ENCODE assay signal across 11 mouse cellular contexts in genomic region chr9:50530890-50531289, GRCm38 (mm10). TPM values are rescaled to one million over a fixed set of nuclear protein-coding genes. Genes with fewer than 3 reads are reported as not detected.
A peak's percentile ranks its signal among the peaks of the same experiment; 100 is the strongest.
DNase-seq lines count a peak whose midpoint lies in the region; ATAC-seq lines count a peak whose summit lies in the region.
"Had no signal": no experiment of that assay in that cellular context is flagged by ENCODE, and none has a peak within 500 bp of the region (broad histone marks: within the 10 kb centered on the region; RNA-seq: fewer than 3 reads in every experiment).

No protein-coding gene starts in this region.

- peak; percentile 62 to 63 for DNase-seq in cerebellum, postnatal 14 days
- no peak for DNase-seq in cerebellum, adult 11-12 months
- DNase-seq in limb, embryonic 11.5 days (ENCODE audit: low spot score), result peak; percentile 27
- no peak for DNase-seq in limb, embryonic 10.5 days (ENCODE audit: low spot score)
- DNase-seq in ZHBTc4 (ENCODE audit: low read depth, low spot score), result peak; percentile 49
- peak; percentile 10 for DNase-seq in mesoderm, embryonic 11.5 days (ENCODE audit: low read depth, low spot score)
- no peak for DNase-seq in ovary, postnatal 10 days (ENCODE audit: low spot score)

- no peaks in the 10 kb centered on the region for H3K27me3 ChIP-seq in limb, embryonic 11.5 days (ENCODE audit: control insufficient read depth, insufficient read depth, low read length)
- H3K27me3 ChIP-seq in limb, embryonic 10.5 days (ENCODE audit: low read depth, poor library complexity, severe bottlenecking), result no peaks in the 10 kb centered on the region
- H3K27me3 ChIP-seq in midbrain, embryonic 13.5 days, result no peaks in the 10 kb centered on the region
- H3K27me3 ChIP-seq: limb, embryonic 15.5 days had no signal

- no peaks in the 10 kb centered on the region; the same call in 1 of the 2 replicates for H3K9me3 ChIP-seq in limb, embryonic 11.5 days (ENCODE audit: control insufficient read depth, low read length)
- no peaks in the 10 kb centered on the region for H3K9me3 ChIP-seq in limb, embryonic 10.5 days (replicated peaks)
- H3K9me3 ChIP-seq in midbrain, embryonic 13.5 days, result no peaks in the 10 kb centered on the region
- H3K9me3 ChIP-seq: G1E; limb, embryonic 15.5 days had no signal

- ATAC-seq in limb, embryonic 11.5 days (ENCODE audit: insufficient number of reproducible peaks, low FRiP score, low TSS enrichment, low read depth), result no peak
- ATAC-seq in midbrain, embryonic 13.5 days, result no peak

- H3K4me3 ChIP-seq in limb, embryonic 11.5 days (ENCODE audit: low read depth, low read length), result no peak overlapping the region
- H3K4me3 ChIP-seq in limb, embryonic 10.5 days, result no peak overlapping the region
- H3K4me3 ChIP-seq in midbrain, embryonic 13.5 days (replicated peaks), result no peak overlapping the region
- H3K4me3 ChIP-seq: limb, embryonic 15.5 days had no signal

- no peaks in the 10 kb centered on the region for H3K36me3 ChIP-seq in limb, embryonic 11.5 days (ENCODE audit: control insufficient read depth, insufficient read depth, low read length)
- no peaks in the 10 kb centered on the region for H3K36me3 ChIP-seq in limb, embryonic 10.5 days
- H3K36me3 ChIP-seq in midbrain, embryonic 13.5 days, result no peaks in the 10 kb centered on the region
- H3K36me3 ChIP-seq: limb, embryonic 15.5 days had no signal

- H3K27ac ChIP-seq in limb, embryonic 11.5 days (replicated peaks; ENCODE audit: low read depth, low read length), result no peak overlapping the region
- no peak overlapping the region for H3K27ac ChIP-seq in limb, embryonic 10.5 days
- H3K27ac ChIP-seq in midbrain, embryonic 13.5 days, result no peak overlapping the region
- H3K27ac ChIP-seq: limb, embryonic 15.5 days had no signal

- peaks cover 2% of the 10 kb centered on the region; the same call in 1 of the 2 replicates for H3K4me1 ChIP-seq in limb, embryonic 11.5 days (ENCODE audit: control insufficient read depth, insufficient read depth, low read length)
- peaks cover 14% of the 10 kb centered on the region for H3K4me1 ChIP-seq in limb, embryonic 10.5 days
- peaks cover 15% of the 10 kb centered on the region for H3K4me1 ChIP-seq in midbrain, embryonic 13.5 days (replicated peaks)

- WGBS in limb, embryonic 11.5 days, result 49% methylated on average over 2 of the region's 2 CpGs
- WGBS in limb, embryonic 10.5 days, result 31% methylated on average over 2 of the region's 2 CpGs
- 28% methylated on average over 2 of the region's 2 CpGs for WGBS in midbrain, embryonic 13.5 days

- no peak overlapping the region for H3K4me2 ChIP-seq in limb, embryonic 11.5 days (ENCODE audit: low read depth, severe bottlenecking)
- H3K4me2 ChIP-seq in midbrain, embryonic 13.5 days (replicated peaks), result no peak overlapping the region
- H3K4me2 ChIP-seq: limb, embryonic 15.5 days had no signal

- H3K9ac ChIP-seq in limb, embryonic 11.5 days (ENCODE audit: low read length), result no peak overlapping the region
- H3K9ac ChIP-seq in midbrain, embryonic 13.5 days (replicated peaks), result no peak overlapping the region
- H3K9ac ChIP-seq: limb, embryonic 15.5 days had no signal

RNA-seq across cellular contexts. Expression of gene Pts, which starts 2.4 kb away (rescaled TPM):
- polyA plus RNA-seq in limb, embryonic 11.5 days (2014; fragmentation: Nextera tagmentation; extraction: Ambion mirVana), result 55.3 and 58.0 TPM in 2 replicates
- 53.4 and 59.2 TPM in 2 replicates for polyA plus RNA-seq in limb, embryonic 10.5 days (2016; fragmentation: Nextera tagmentation; extraction: Ambion mirVana)
- polyA plus RNA-seq in midbrain, embryonic 13.5 days (2015; fragmentation: Nextera tagmentation; extraction: Ambion mirVana), result 115 and 123 TPM in 2 replicates

RNA-seq across cellular contexts. Expression of gene Il18, which starts 23.7 kb away (rescaled TPM):
- 0.85 and 0.88 TPM in 2 replicates for polyA plus RNA-seq in limb, embryonic 11.5 days (2014; fragmentation: Nextera tagmentation; extraction: Ambion mirVana)
- 0.50 TPM in 1 of 2 replicates, not detected in the other for polyA plus RNA-seq in limb, embryonic 10.5 days (2016; fragmentation: Nextera tagmentation; extraction: Ambion mirVana)
- polyA plus RNA-seq in midbrain, embryonic 13.5 days (2015; fragmentation: Nextera tagmentation; extraction: Ambion mirVana), result 27.3 and 29.4 TPM in 2 replicates
- polyA plus RNA-seq: G1E had no signal

RNA-seq across cellular contexts. Expression of gene Bco2, which starts 24.1 kb away (rescaled TPM):
- polyA plus RNA-seq in limb, embryonic 11.5 days (2014; fragmentation: Nextera tagmentation; extraction: Ambion mirVana), result 0.16 and 0.17 TPM in 2 replicates
- polyA plus RNA-seq in limb, embryonic 10.5 days (2016; fragmentation: Nextera tagmentation; extraction: Ambion mirVana), result 0.06 TPM in 1 of 2 replicates, not detected in the other
- 0.28 and 0.34 TPM in 2 replicates for polyA plus RNA-seq in midbrain, embryonic 13.5 days (2015; fragmentation: Nextera tagmentation; extraction: Ambion mirVana)
- polyA plus RNA-seq: G1E had no signal

RNA-seq across cellular contexts. Expression of gene Tex12, which starts 30.2 kb away (rescaled TPM):
- not detected in 2 replicates for polyA plus RNA-seq in limb, embryonic 11.5 days (2014; fragmentation: Nextera tagmentation; extraction: Ambion mirVana)
- not detected in 2 replicates for polyA plus RNA-seq in limb, embryonic 10.5 days (2016; fragmentation: Nextera tagmentation; extraction: Ambion mirVana)
- 0.32 and 0.50 TPM in 2 replicates for polyA plus RNA-seq in midbrain, embryonic 13.5 days (2015; fragmentation: Nextera tagmentation; extraction: Ambion mirVana)
- polyA plus RNA-seq: G1E; limb, embryonic 15.5 days; spleen, adult 2 months had no signal

RNA-seq across cellular contexts. Expression of gene Plet1, which starts 36.6 kb away (rescaled TPM):
- 0.28 and 0.35 TPM in 2 replicates for polyA plus RNA-seq in limb, embryonic 11.5 days (2014; fragmentation: Nextera tagmentation; extraction: Ambion mirVana)
- polyA plus RNA-seq in limb, embryonic 10.5 days (2016; fragmentation: Nextera tagmentation; extraction: Ambion mirVana), result 0.29 TPM in 1 of 2 replicates, not detected in the other
- 0.43 and 0.58 TPM in 2 replicates for polyA plus RNA-seq in midbrain, embryonic 13.5 days (2015; fragmentation: Nextera tagmentation; extraction: Ambion mirVana)

Comparison
In these comparisons a context has a peak if more than half of its experiments do, and no peak if none do; other contexts are left out.
1. DNase-seq: peak in cerebellum, postnatal 14 days (2 of 2), limb, embryonic 11.5 days (single experiment), ZHBTc4 (single experiment) and mesoderm, embryonic 11.5 days (single experiment); none in cerebellum, adult 11-12 months (single experiment), limb, embryonic 10.5 days (single experiment) and ovary, postnatal 10 days (single experiment).
2. RNA of gene Il18, which starts 23.7 kb away (polyA plus RNA-seq): 27.3 to 29.4 TPM in midbrain, embryonic 13.5 days; 0.85 to 0.88 TPM in limb, embryonic 11.5 days and 0.50 TPM in limb, embryonic 10.5 days; every median in the first group is over 10 times any median in the second.